Mouse (Mus musculus) C2C12 (cell line): ENCODE data around the gene Rsl24d1.

Experiments used
- CEBPB ChIP-seq: IDR thresholded peaks from one replicate; pipeline ENCODE4 v1.6.1; 2011; ENCODE audit warnings: low read depth, mild to moderate bottlenecking, control low read depth, moderate library complexity
- CTCF ChIP-seq: IDR thresholded peaks from one replicate; pipeline ENCODE4 v1.5.1; 2011; ENCODE audit not compliant: control insufficient read depth, insufficient read depth, insufficient read length
- MAX ChIP-seq: IDR thresholded peaks from one replicate; pipeline ENCODE4 v1.6.1; 2011; ENCODE audit warnings: mild to moderate bottlenecking, control low read depth
- MYOD1 ChIP-seq: IDR thresholded peaks from one replicate; pipeline ENCODE4 v1.6.1; 2011; ENCODE audit warnings: low read depth; ENCODE audit not compliant: control insufficient read depth, insufficient read length
- USF1 ChIP-seq: IDR thresholded peaks from one replicate; pipeline ENCODE4 v1.6.1; 2011; ENCODE audit warnings: low read depth, mild to moderate bottlenecking, control low read depth, moderate library complexity

- TF ChIP-seq CTCF, result no peak
- no peak for TF ChIP-seq MAX
- no peak for TF ChIP-seq MYOD1
- TF ChIP-seq USF1, result no peak
- TF ChIP-seq CEBPB, result no peak
Observed at GRCm38 (mm10) chr9:73083956-73084355, 29.3 kb upstream of the Rsl24d1 start.
